18 mouse cellular contexts compared by ENCODE assay signal in genomic region chr14:48655792-48656550, GRCm38 (mm10). TPM values are rescaled to one million over a fixed set of nuclear protein-coding genes. Genes with fewer than 3 reads are reported as not detected.
DNase-seq lines count a peak whose midpoint lies in the region; ATAC-seq and TF ChIP-seq lines count a peak whose summit lies in the region.
"Had no signal": no experiment of that assay in that cellular context is flagged by ENCODE, and none has a peak within 500 bp of the region (broad histone marks: within the 10 kb centered on the region; RNA-seq: fewer than 3 reads in every experiment).

No protein-coding gene starts in this region.

- H3K9me3 ChIP-seq in heart, embryonic 12.5 days (replicated peaks): no peaks in the 10 kb centered on the region
- H3K9me3 ChIP-seq in ES-Bruce4 (replicated peaks; ENCODE audit: control insufficient read depth, insufficient read depth, low read length, poor library complexity, severe bottlenecking): no peaks in the 10 kb centered on the region
- no peaks in the 10 kb centered on the region for H3K9me3 ChIP-seq in embryonic facial prominence, embryonic 10.5 days
- no peaks in the 10 kb centered on the region for H3K9me3 ChIP-seq in midbrain, embryonic 11.5 days (ENCODE audit: control insufficient read depth, low read length)

- TF ChIP-seq EP300 in ES-Bruce4 (IDR thresholded peaks at IDR 0.05; ENCODE audit: insufficient read depth, low read depth, low read length): no peak

- ATAC-seq in heart, embryonic 12.5 days (ENCODE audit: insufficient number of reproducible peaks, low FRiP score): no peak
- no peak for ATAC-seq in midbrain, embryonic 11.5 days (ENCODE audit: low FRiP score)
- no peak for ATAC-seq in megakaryocyte progenitor cell, adult 5-6 weeks (replicated peaks; ENCODE audit: poor library complexity)

- no peak overlapping the region for H3K9ac ChIP-seq in heart, embryonic 12.5 days
- 0 out of 2 replicates have a peak overlapping the region, but pooled peaks have one; percentile 9 for H3K9ac ChIP-seq in ES-Bruce4 (ENCODE audit: low read depth, poor library complexity, severe bottlenecking)
- H3K9ac ChIP-seq in midbrain, embryonic 11.5 days (ENCODE audit: low read length): peak overlapping the region; percentile 63

- WGBS in heart, embryonic 12.5 days: 9% methylated on average over 21 of the region's 21 CpGs
- 8% methylated on average over 21 of the region's 21 CpGs for WGBS in embryonic facial prominence, embryonic 10.5 days
- WGBS in midbrain, embryonic 11.5 days: 5% methylated on average over 21 of the region's 21 CpGs

- no peaks in the 10 kb centered on the region for H3K36me3 ChIP-seq in heart, embryonic 12.5 days
- no peaks in the 10 kb centered on the region for H3K36me3 ChIP-seq in ES-Bruce4 (ENCODE audit: control insufficient read depth, insufficient read depth, low read length, poor library complexity, severe bottlenecking)
- H3K36me3 ChIP-seq in embryonic facial prominence, embryonic 10.5 days (replicated peaks): no peaks in the 10 kb centered on the region
- peaks cover 7% of the 10 kb centered on the region; the same call in 1 of the 2 replicates for H3K36me3 ChIP-seq in midbrain, embryonic 11.5 days (ENCODE audit: control insufficient read depth, insufficient read depth, low read length)

- peaks cover 19% of the 10 kb centered on the region for H3K4me1 ChIP-seq in heart, embryonic 12.5 days (replicated peaks)
- H3K4me1 ChIP-seq in ES-Bruce4 (ENCODE audit: control insufficient read depth, insufficient read depth, low read length): peaks cover 2% of the 10 kb centered on the region
- peaks cover 27% of the 10 kb centered on the region for H3K4me1 ChIP-seq in embryonic facial prominence, embryonic 10.5 days
- peaks cover 78% of the 10 kb centered on the region for H3K4me1 ChIP-seq in midbrain, embryonic 11.5 days (ENCODE audit: control insufficient read depth, insufficient read depth, low read length)

- peaks cover 98% of the 10 kb centered on the region for H3K27me3 ChIP-seq in heart, embryonic 12.5 days (replicated peaks)
- H3K27me3 ChIP-seq in ES-Bruce4 (ENCODE audit: control insufficient read depth, insufficient read depth, low read length, poor library complexity, severe bottlenecking): peaks cover 8% of the 10 kb centered on the region
- peaks cover 100% of the 10 kb centered on the region for H3K27me3 ChIP-seq in embryonic facial prominence, embryonic 10.5 days (replicated peaks; ENCODE audit: low read depth, poor library complexity, severe bottlenecking)
- H3K27me3 ChIP-seq in midbrain, embryonic 11.5 days (ENCODE audit: control insufficient read depth, insufficient read depth, low read length): peaks cover 4% of the 10 kb centered on the region; the same call in 1 of the 2 replicates

- no peak for TF ChIP-seq CTCF in ES-Bruce4 (IDR thresholded peaks at IDR 0.05; ENCODE audit: low read depth, low read length)

- DNase-seq in heart, adult 11 months: no peak
- DNase-seq in embryonic facial prominence, embryonic 10.5 days (ENCODE audit: low spot score): peak; percentile 43
- DNase-seq in midbrain, embryonic 11.5 days (ENCODE audit: low spot score, missing footprints): peak; percentile 97
- DNase-seq in thymus, postnatal 25 days: no peak
- DNase-seq in kidney, postnatal 25 days: no peak
- DNase-seq: cerebellum, postnatal 14 days; gastrocnemius, postnatal 10 days; kidney, postnatal 36 days; right cerebral cortex, postnatal 4 days had no signal

- peak overlapping the region; percentile 12 for H3K4me3 ChIP-seq in heart, embryonic 12.5 days
- H3K4me3 ChIP-seq in ES-Bruce4 (ENCODE audit: low read depth, low read length): 0 out of 2 replicates have a peak overlapping the region, but pooled peaks have one; percentile 29
- H3K4me3 ChIP-seq in embryonic facial prominence, embryonic 10.5 days: peak overlapping the region; percentile 36
- peak overlapping the region; percentile 9 for H3K4me3 ChIP-seq in midbrain, embryonic 11.5 days (ENCODE audit: low read depth, low read length)
- H3K4me3 ChIP-seq: erythroblast, embryonic 14.5 days had no signal

- no peak overlapping the region for H3K27ac ChIP-seq in heart, embryonic 12.5 days (ENCODE audit: poor library complexity, severe bottlenecking)
- no peak overlapping the region for H3K27ac ChIP-seq in ES-Bruce4 (ENCODE audit: insufficient read depth, low read length)
- no peak overlapping the region for H3K27ac ChIP-seq in embryonic facial prominence, embryonic 10.5 days (replicated peaks)
- H3K27ac ChIP-seq in midbrain, embryonic 11.5 days (ENCODE audit: low read depth, low read length): peak overlapping the region; percentile 77

- peak overlapping the region; percentile 46 for H3K4me2 ChIP-seq in heart, embryonic 12.5 days
- peak overlapping the region; percentile 100 for H3K4me2 ChIP-seq in midbrain, embryonic 11.5 days

- no peak for TF ChIP-seq POLR2A in ES-Bruce4 (IDR thresholded peaks at IDR 0.05; ENCODE audit: insufficient read depth, low read length)

RNA-seq across cellular contexts. Expression of gene Otx2, which starts 17.6 kb away (rescaled TPM):
- 0.15 TPM in 1 of 2 replicates, not detected in the other for polyA plus RNA-seq in heart, embryonic 12.5 days (2016; fragmentation: Nextera tagmentation; extraction: Ambion mirVana)
- polyA plus RNA-seq in ES-Bruce4 (2011; ENCODE audit: insufficient read depth, insufficient read length, low read depth, missing spikeins): 45.0 and 51.6 TPM in 2 replicates
- 12.8 and 15.2 TPM in 2 replicates for polyA plus RNA-seq in embryonic facial prominence, embryonic 10.5 days (2016; fragmentation: Nextera tagmentation; extraction: Ambion mirVana)
- 229 and 230 TPM in 2 replicates for polyA plus RNA-seq in midbrain, embryonic 11.5 days (2014; fragmentation: Nextera tagmentation; extraction: Ambion mirVana)
- not detected in 2 replicates for total RNA-seq in megakaryocyte progenitor cell, adult 5-6 weeks (2015)
- not detected in 2 replicates for total RNA-seq in megakaryocyte progenitor cell, adult 5-6 weeks (2017)
- total RNA-seq: gastrocnemius, postnatal 10 days; liver, adult 2 months had no signal
- polyA plus RNA-seq: C2C12; erythroblast, embryonic 14.5 days; heart, embryonic 16.5 days; intestine, embryonic 16.5 days; liver, adult 2 months; stomach, embryonic 16.5 days had no signal

Comparison
In these comparisons a context has a peak if more than half of its experiments do, and no peak if none do; other contexts are left out.
1. DNase-seq: peak in embryonic facial prominence, embryonic 10.5 days (single experiment) and midbrain, embryonic 11.5 days (single experiment); none in heart, adult 11 months (single experiment), thymus, postnatal 25 days (single experiment) and kidney, postnatal 25 days (0 of 2).
2. RNA of gene Otx2, which starts 17.6 kb away (polyA plus RNA-seq): 229 to 230 TPM in midbrain, embryonic 11.5 days, 45.0 to 51.6 TPM in ES-Bruce4 and 12.8 to 15.2 TPM in embryonic facial prominence, embryonic 10.5 days; 0.15 TPM in heart, embryonic 12.5 days; every median in the first group is over 10 times any median in the second.
3. Peak in every context shown above with its lines, with median percentiles within 50 percentile points of each other: H3K4me3 ChIP-seq.